Mouse (Mus musculus) cerebellum, adult 2 months (tissue): ENCODE data around the gene Sec22c.

Experiments
- CTCF ChIP-seq: fragments of 200-500 bp; IDR thresholded peaks from 2 replicates; pipeline ENCODE4 v1.5.1; 2011; ENCODE audit warnings: low read depth, mild to moderate bottlenecking, control low read depth, low read length, moderate library complexity, borderline replicate concordance; ENCODE audit not compliant: insufficient read depth
- POLR2A ChIP-seq: fragments of 200-500 bp; IDR thresholded peaks from 2 replicates; pipeline ENCODE4 v1.6.1; 2011; ENCODE audit warnings: low read length, control low read depth, borderline replicate concordance; ENCODE audit not compliant: insufficient read depth

DNA sequence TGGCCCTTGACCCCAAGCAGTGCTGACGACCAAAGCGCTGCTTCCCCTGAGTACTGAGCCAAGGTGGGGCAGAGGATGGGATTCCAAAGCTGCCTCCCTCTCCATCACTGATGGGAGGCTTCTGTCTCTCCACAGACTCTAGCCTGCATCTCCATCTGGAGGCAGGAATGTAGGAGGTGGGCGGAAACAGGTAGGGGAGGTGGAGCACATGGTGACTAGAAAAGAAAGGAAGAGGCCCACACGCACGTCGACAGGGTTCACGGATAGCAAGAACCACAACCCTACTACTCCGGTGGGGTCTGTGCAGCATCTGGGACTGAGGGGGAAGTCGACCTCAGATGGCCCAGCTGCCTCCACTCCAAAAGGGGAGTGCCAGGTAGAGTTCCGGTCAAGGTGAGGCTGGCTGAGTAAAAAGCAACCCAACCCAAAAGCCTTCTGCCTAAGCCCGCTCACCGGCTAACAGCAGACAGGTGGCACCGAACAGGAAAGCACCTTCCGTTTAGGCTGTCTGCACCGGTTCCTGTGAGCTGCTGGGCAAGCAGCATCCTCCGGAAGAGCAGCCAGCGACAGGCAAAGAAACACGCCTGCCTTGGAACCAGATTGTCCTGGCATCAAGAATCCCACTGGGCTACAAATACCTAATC, 23.1 kb downstream of the Sec22c start:
- no peak for TF ChIP-seq CTCF
- no peak for TF ChIP-seq POLR2A
